Mouse (Mus musculus): ENCODE measurements around the gene Rgs21. TPM values are rescaled to one million over a fixed set of nuclear protein-coding genes. Genes with fewer than 3 reads are reported as not detected.

Gene Rgs21
- polyA plus RNA-seq, 1 experiment from 2014 or later: not detected

- Histone ChIP-seq H3K4me1 (replicated peaks; ENCODE audit: control insufficient read depth, insufficient read depth, low read length) (no peaks in the 10 kb centered on the region), H3K4me2 (replicated peaks) (no peak overlapping the region), H3K4me3 (replicated peaks; ENCODE audit: low read length) (no peak overlapping the region), H3K9ac (no peak overlapping the region), H3K36me3 (replicated peaks; ENCODE audit: control insufficient read depth, insufficient read depth) (no peaks in the 10 kb centered on the region), H3K27ac (no peak overlapping the region), H3K27me3 (ENCODE audit: control insufficient read depth, insufficient read depth, low read length) (no peaks in the 10 kb centered on the region), H3K9me3 (ENCODE audit: control insufficient read depth, low read length) (no peaks in the 10 kb centered on the region)
- 74% methylated on average over 1 of the region's 1 CpGs for WGBS
- DNase-seq (ENCODE audit: low spot score): no peak
- ATAC-seq (ENCODE audit: low FRiP score): no peak
Measured at GRCm38 (mm10) chr1:144502241-144502640, 65.2 kb downstream of the Rgs21 start.

DNA sequence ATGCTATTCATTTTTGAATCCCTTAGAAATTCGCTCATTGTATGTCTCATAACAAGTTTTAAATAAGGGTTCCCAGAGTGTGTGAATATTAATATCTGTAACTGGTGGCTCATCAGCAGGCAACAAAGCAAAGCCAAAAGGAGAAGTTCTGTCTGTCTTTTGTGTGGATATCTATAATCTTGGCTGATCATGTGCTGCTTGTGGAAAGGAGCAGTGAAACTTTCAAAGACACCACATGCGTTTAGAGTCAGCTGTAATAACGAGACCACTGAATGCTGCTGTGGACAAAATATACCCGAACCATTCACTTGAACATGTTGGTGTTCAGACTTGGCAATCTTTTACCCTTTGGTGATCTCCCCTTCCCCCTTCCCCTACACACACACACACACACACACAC is 67.0 kb downstream of the Rgs21 start:
- no peak overlapping the region for H3K9ac ChIP-seq
- H3K4me3 ChIP-seq (replicated peaks; ENCODE audit: low read length): no peak overlapping the region
- ATAC-seq (ENCODE audit: low FRiP score) (no peak), DNase-seq (ENCODE audit: low spot score) (no peak)
- no peaks in the 10 kb centered on the region for H3K36me3 ChIP-seq (replicated peaks; ENCODE audit: control insufficient read depth, insufficient read depth)
- H3K4me2 ChIP-seq (replicated peaks): no peak overlapping the region
- H3K27ac ChIP-seq: no peak overlapping the region
- H3K27me3 ChIP-seq (ENCODE audit: control insufficient read depth, insufficient read depth, low read length): no peaks in the 10 kb centered on the region
- WGBS: 86% methylated on average over 4 of the region's 4 CpGs
- H3K9me3 ChIP-seq (ENCODE audit: control insufficient read depth, low read length): no peaks in the 10 kb centered on the region
- no peaks in the 10 kb centered on the region for H3K4me1 ChIP-seq (replicated peaks; ENCODE audit: control insufficient read depth, insufficient read depth, low read length)

DNA sequence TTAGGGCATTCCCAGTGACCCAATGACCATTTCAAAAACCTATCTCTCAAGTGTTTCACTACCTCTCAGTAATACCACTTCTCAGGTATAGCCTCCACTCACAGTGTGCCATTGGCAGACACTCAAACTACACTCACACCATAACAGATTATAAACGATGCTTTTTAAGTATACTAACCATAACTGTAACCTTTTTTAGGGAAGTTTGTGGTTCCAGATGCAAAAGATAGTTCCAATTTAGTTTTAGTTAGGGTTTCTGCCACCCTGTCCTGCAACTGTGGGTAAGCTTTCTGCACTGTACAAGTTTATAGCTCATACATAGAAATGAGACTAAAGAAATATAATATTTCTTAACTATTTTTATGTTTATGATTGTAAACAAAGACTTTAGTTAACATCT is 67.7 kb downstream of the Rgs21 start:
- Histone ChIP-seq H3K27me3 (ENCODE audit: control insufficient read depth, insufficient read depth, low read length) (no peaks in the 10 kb centered on the region), H3K36me3 (replicated peaks; ENCODE audit: control insufficient read depth, insufficient read depth) (no peaks in the 10 kb centered on the region), H3K4me2 (replicated peaks) (no peak overlapping the region), H3K9ac (no peak overlapping the region), H3K9me3 (ENCODE audit: control insufficient read depth, low read length) (no peaks in the 10 kb centered on the region), H3K27ac (no peak overlapping the region), H3K4me3 (replicated peaks; ENCODE audit: low read length) (no peak overlapping the region), H3K4me1 (replicated peaks; ENCODE audit: control insufficient read depth, insufficient read depth, low read length) (no peaks in the 10 kb centered on the region)
- DNase-seq (ENCODE audit: low spot score) (no peak), ATAC-seq (ENCODE audit: low FRiP score) (no peak)
- 82% methylated on average over 1 of the region's 1 CpGs for WGBS

- ATAC-seq (ENCODE audit: low FRiP score) (no peak), DNase-seq (ENCODE audit: low spot score) (no peak)
- no peaks in the 10 kb centered on the region for H3K9me3 ChIP-seq (ENCODE audit: control insufficient read depth, low read length)
- H3K9ac ChIP-seq: no peak overlapping the region
- H3K4me3 ChIP-seq (replicated peaks; ENCODE audit: low read length): no peak overlapping the region
- H3K4me1 ChIP-seq (replicated peaks; ENCODE audit: control insufficient read depth, insufficient read depth, low read length): no peaks in the 10 kb centered on the region
- no peak overlapping the region for H3K27ac ChIP-seq
- H3K4me2 ChIP-seq (replicated peaks): no peak overlapping the region
- no peaks in the 10 kb centered on the region for H3K27me3 ChIP-seq (ENCODE audit: control insufficient read depth, insufficient read depth, low read length)
- H3K36me3 ChIP-seq (replicated peaks; ENCODE audit: control insufficient read depth, insufficient read depth): no peaks in the 10 kb centered on the region
Measured at GRCm38 (mm10) chr1:144498725-144499124, 68.7 kb downstream of the Rgs21 start.

- H3K27me3 ChIP-seq (ENCODE audit: control insufficient read depth, insufficient read depth, low read length): no peaks in the 10 kb centered on the region
- no peak overlapping the region for H3K4me3 ChIP-seq (replicated peaks; ENCODE audit: low read length)
- H3K27ac ChIP-seq: no peak overlapping the region
- no peak for DNase-seq (ENCODE audit: low spot score)
- 47% methylated on average over 3 of the region's 3 CpGs for WGBS
- H3K4me2 ChIP-seq (replicated peaks): no peak overlapping the region
- H3K9ac ChIP-seq: no peak overlapping the region
- H3K36me3 ChIP-seq (replicated peaks; ENCODE audit: control insufficient read depth, insufficient read depth): no peaks in the 10 kb centered on the region
- H3K9me3 ChIP-seq (ENCODE audit: control insufficient read depth, low read length): no peaks in the 10 kb centered on the region
- no peaks in the 10 kb centered on the region for H3K4me1 ChIP-seq (replicated peaks; ENCODE audit: control insufficient read depth, insufficient read depth, low read length)
- ATAC-seq (ENCODE audit: low FRiP score): no peak
Measured at GRCm38 (mm10) chr1:144498051-144498450, 69.4 kb downstream of the Rgs21 start.

DNA sequence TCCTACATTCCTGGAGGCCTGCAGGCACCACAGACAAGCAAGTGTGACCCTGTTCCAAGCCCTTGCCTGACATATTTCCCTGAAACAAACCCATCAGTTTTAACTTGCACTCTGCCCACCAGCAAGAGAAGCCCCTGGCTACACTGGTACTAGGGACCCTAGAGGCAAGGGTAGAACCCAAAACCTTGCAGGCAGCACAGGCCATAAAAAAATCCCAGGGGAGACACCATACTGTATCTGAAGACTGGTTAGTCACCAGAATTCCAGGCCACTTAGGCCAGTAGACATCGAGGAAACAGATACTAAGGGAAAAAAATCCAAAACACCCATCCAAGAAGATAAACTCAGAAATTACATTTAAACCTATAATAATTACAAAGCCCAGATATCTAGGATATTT is 74.1 kb downstream of the Rgs21 start:
- DNase-seq (ENCODE audit: low spot score) (no peak), ATAC-seq (ENCODE audit: low FRiP score) (no peak)
- no peaks in the 10 kb centered on the region for H3K36me3 ChIP-seq (replicated peaks; ENCODE audit: control insufficient read depth, insufficient read depth)
- H3K27me3 ChIP-seq (ENCODE audit: control insufficient read depth, insufficient read depth, low read length): no peaks in the 10 kb centered on the region
- H3K4me2 ChIP-seq (replicated peaks): no peak overlapping the region
- WGBS: 97% methylated on average over 1 of the region's 1 CpGs
- no peak overlapping the region for H3K27ac ChIP-seq
- H3K9me3 ChIP-seq (ENCODE audit: control insufficient read depth, low read length): no peaks in the 10 kb centered on the region
- no peak overlapping the region for H3K9ac ChIP-seq
- no peaks in the 10 kb centered on the region for H3K4me1 ChIP-seq (replicated peaks; ENCODE audit: control insufficient read depth, insufficient read depth, low read length)
- H3K4me3 ChIP-seq (replicated peaks; ENCODE audit: low read length): no peak overlapping the region

GRCm38 (mm10) chr1:144488223-144488835 is 79.1 kb downstream of the Rgs21 start:
- 67% methylated on average over 5 of the region's 5 CpGs for WGBS
- Histone ChIP-seq H3K4me2 (replicated peaks) (no peak overlapping the region), H3K27ac (no peak overlapping the region), H3K9me3 (ENCODE audit: control insufficient read depth, low read length) (no peaks in the 10 kb centered on the region), H3K36me3 (replicated peaks; ENCODE audit: control insufficient read depth, insufficient read depth) (no peaks in the 10 kb centered on the region), H3K9ac (no peak overlapping the region), H3K4me1 (replicated peaks; ENCODE audit: control insufficient read depth, insufficient read depth, low read length) (no peaks in the 10 kb centered on the region), H3K4me3 (replicated peaks; ENCODE audit: low read length) (no peak overlapping the region), H3K27me3 (ENCODE audit: control insufficient read depth, insufficient read depth, low read length) (no peaks in the 10 kb centered on the region)
- ATAC-seq (ENCODE audit: low FRiP score): no peak
- DNase-seq (ENCODE audit: low spot score): no peak

Other genes starting within 250 kb of the Rgs21 start
- 0.20 and 0.40 TPM in 2 replicates for gene Rgs18, start 207.8 kb upstream of the Rgs21 start, polyA plus RNA-seq (2014; fragmentation: Nextera tagmentation; extraction: Ambion mirVana)

Data from hindbrain, embryonic 14.5 days (tissue).